Mouse (Mus musculus) liver, adult 2 months (tissue): ENCODE results near the gene Vps72.

Experiments used
- CTCF ChIP-seq: fragments of 200-500 bp; IDR thresholded peaks from 2 replicates; pipeline ENCODE4 v1.5.1; 2011; ENCODE audit warnings: low read depth, low read length, control low read depth
- POLR2A ChIP-seq: fragments of 200-500 bp; IDR thresholded peaks from 2 replicates; pipeline ENCODE4 v1.6.1; 2011; ENCODE audit warnings: low read length, control low read depth; ENCODE audit not compliant: insufficient read depth; ENCODE audit errors: extremely low read depth

DNA sequence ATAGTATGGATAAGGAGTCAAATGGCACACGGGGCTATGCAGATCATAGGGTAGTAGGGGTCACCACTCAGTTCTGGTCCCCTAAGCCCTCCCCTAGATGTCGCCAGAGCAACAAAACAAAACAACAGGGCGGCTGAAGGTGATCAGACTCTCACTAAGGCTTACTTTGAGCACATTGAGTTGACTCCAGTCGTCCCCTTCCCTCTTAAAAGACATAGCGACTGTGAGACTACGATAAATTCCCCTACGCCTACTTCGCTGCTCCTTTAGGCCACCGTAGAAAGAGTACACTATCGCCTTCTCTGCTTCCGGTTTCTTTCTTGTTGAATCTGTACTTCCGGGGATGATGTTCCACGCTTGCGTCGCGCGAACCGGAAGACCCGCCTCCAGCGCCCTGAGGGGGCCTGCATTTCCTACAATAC, 22.9 kb downstream of the Vps72 start, which contains the start of the genes Scnm1 and Lysmd1:
- TF ChIP-seq POLR2A (no peak), CTCF (no peak; the same call in 1 of the 2 replicates)
